Mouse (Mus musculus): Measurements from ENCODE around the gene Fzd10. TPM values are rescaled to one million over a fixed set of nuclear protein-coding genes. Genes with fewer than 3 reads are reported as not detected.

The Fzd10 gene
- total and polyA plus RNA-seq, 2 experiments from 2014 or later: 2.7 to 22.1 TPM

DNA sequence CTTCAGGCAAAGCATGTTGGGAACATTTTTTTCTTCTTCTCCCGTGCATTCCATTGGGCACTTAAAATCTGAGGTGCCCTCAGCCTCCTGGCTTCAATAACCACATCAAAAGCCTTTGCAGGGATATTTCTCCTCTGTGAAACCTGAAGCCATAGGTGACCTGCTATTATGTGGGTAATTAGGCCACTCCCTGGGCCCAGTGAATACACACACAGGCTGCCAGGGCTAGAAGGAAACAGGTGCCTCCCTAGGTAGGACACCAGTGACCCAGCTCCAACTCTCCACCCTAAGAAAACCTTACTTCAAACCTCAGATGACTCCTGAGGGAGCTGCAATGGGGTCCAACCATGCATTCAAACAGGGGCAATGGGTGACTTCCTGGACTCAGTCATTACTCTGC is 11.4 kb upstream of the Fzd10 start:
- Histone ChIP-seq H3K4me2 (ENCODE audit: low read depth, low read length) (no peak overlapping the region), H3K36me3 (ENCODE audit: insufficient read depth, low read length) (no peaks in the 10 kb centered on the region), H3K9me3 (ENCODE audit: low read length) (no peaks in the 10 kb centered on the region), H3K4me1 (ENCODE audit: insufficient read depth, low read length) (no peaks in the 10 kb centered on the region), H3K4me3 (ENCODE audit: low read length) (no peak overlapping the region), H3K27me3 (ENCODE audit: insufficient read depth, low read length) (no peaks in the 10 kb centered on the region), H3K27ac (no peak overlapping the region), H3K9ac (replicated peaks; ENCODE audit: low read length) (no peak overlapping the region)
- no peak for DNase-seq (ENCODE audit: low spot score)
- 73% methylated on average over 1 of the region's 1 CpGs for WGBS
- ATAC-seq: no peak
- TF ChIP-seq CTCF (IDR thresholded peaks at IDR 0.05; ENCODE audit: low read depth): no peak

DNA sequence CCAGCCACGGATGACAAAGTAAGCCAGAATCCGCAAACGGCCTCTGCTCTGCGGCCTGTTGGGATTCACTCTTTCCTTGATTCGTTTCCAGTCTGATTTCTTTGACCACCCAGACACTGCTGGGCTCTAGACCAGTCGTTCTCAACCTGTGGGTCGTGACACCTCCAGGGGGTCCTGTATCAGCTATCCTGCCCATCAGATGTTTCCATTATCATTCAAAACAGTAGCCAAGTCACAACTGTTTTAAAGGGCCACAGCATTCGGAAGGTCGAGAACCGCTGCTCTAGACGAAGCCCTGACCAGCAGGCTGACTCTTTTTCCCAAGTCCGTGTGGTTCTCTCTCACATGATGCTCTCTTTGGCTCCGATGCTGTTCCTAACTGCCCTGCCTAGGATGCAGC is 7.2 kb upstream of the Fzd10 start:
- ATAC-seq (no peak), DNase-seq (ENCODE audit: low spot score) (no peak)
- Histone ChIP-seq H3K9me3 (ENCODE audit: low read length) (no peaks in the 10 kb centered on the region), H3K27me3 (ENCODE audit: insufficient read depth, low read length) (no peaks in the 10 kb centered on the region), H3K27ac (no peak overlapping the region), H3K36me3 (ENCODE audit: insufficient read depth, low read length) (no peaks in the 10 kb centered on the region), H3K4me1 (ENCODE audit: insufficient read depth, low read length) (no peaks in the 10 kb centered on the region; the same call in 1 of the 2 replicates), H3K4me2 (ENCODE audit: low read depth, low read length) (no peak overlapping the region), H3K9ac (replicated peaks; ENCODE audit: low read length) (no peak overlapping the region), H3K4me3 (ENCODE audit: low read length) (no peak overlapping the region)
- no peak for TF ChIP-seq CTCF (IDR thresholded peaks at IDR 0.05; ENCODE audit: low read depth)
- WGBS: 84% methylated on average over 13 of the region's 13 CpGs

DNA sequence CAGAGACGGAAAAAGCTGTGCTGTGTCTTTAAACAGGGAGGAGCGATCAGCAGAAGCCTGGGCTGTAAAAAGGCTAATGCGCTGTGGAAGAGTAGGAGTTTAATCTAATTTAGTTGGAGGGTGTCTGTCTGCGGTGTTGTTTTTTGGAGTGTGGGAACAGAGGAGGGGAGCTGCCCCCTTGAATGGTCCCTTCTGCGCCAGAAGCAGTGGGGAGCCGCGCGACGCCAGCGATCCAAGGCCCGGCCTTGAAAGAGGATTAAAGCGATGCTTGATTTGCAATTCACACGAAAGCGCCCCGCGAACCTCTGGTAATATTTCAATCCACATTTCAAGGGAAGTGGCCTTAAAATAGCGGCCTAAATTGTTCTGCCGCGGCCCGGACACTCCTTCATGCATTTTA is 3.8 kb upstream of the Fzd10 start:
- Histone ChIP-seq H3K4me1 (ENCODE audit: insufficient read depth, low read length) (peaks cover 18% of the 10 kb centered on the region), H3K4me2 (ENCODE audit: low read depth, low read length) (peak overlapping the region; percentile 93), H3K4me3 (ENCODE audit: low read length) (peak overlapping the region; percentile 39), H3K9ac (replicated peaks; ENCODE audit: low read length) (peak overlapping the region; percentile 51), H3K27ac (peak overlapping the region; percentile 58; the same call in 1 of the 2 replicates), H3K36me3 (ENCODE audit: insufficient read depth, low read length) (no peaks in the 10 kb centered on the region), H3K9me3 (ENCODE audit: low read length) (no peaks in the 10 kb centered on the region), H3K27me3 (ENCODE audit: insufficient read depth, low read length) (no peaks in the 10 kb centered on the region)
- DNase-seq (ENCODE audit: low spot score) (peak; percentile 76), ATAC-seq (peak; percentile 21; the same call in 1 of the 2 replicates)
- WGBS: 3% methylated on average over 20 of the region's 20 CpGs
- no peak for TF ChIP-seq CTCF (IDR thresholded peaks at IDR 0.05; ENCODE audit: low read depth)

DNA sequence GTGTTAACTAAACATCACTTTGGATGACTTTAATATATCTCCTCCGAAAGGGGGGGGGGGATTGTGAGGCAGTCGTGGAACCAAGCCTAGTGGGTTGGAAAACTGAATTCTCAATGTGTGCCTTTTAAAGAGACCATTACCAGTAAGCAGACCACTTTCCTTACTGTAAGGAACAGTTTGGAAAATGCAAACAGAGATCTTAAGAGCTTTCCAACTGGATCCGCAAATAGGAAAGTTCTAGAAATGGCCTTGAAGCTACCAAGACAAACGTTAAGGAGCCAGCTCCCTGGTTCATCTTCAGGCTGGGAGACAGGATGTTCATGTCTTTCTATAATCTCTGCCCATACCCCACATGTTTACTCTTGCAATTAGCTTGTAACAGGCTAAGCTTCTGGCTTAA is 3.3 kb upstream of the Fzd10 start:
- DNase-seq (ENCODE audit: low spot score) (no peak), ATAC-seq (no peak)
- peak overlapping the region; percentile 58; the same call in 1 of the 2 replicates for H3K27ac ChIP-seq
- peaks cover 18% of the 10 kb centered on the region for H3K4me1 ChIP-seq (ENCODE audit: insufficient read depth, low read length)
- peak overlapping the region; percentile 39; the same call in 1 of the 2 replicates for H3K4me3 ChIP-seq (ENCODE audit: low read length)
- 18% methylated on average over 4 of the region's 4 CpGs for WGBS
- no peak overlapping the region; the same call in 1 of the 2 replicates for H3K9ac ChIP-seq (replicated peaks; ENCODE audit: low read length)
- no peak for TF ChIP-seq CTCF (IDR thresholded peaks at IDR 0.05; ENCODE audit: low read depth)
- peak overlapping the region; percentile 93 for H3K4me2 ChIP-seq (ENCODE audit: low read depth, low read length)
- no peaks in the 10 kb centered on the region for H3K9me3 ChIP-seq (ENCODE audit: low read length)
- no peaks in the 10 kb centered on the region for H3K36me3 ChIP-seq (ENCODE audit: insufficient read depth, low read length)
- no peaks in the 10 kb centered on the region for H3K27me3 ChIP-seq (ENCODE audit: insufficient read depth, low read length)

DNA sequence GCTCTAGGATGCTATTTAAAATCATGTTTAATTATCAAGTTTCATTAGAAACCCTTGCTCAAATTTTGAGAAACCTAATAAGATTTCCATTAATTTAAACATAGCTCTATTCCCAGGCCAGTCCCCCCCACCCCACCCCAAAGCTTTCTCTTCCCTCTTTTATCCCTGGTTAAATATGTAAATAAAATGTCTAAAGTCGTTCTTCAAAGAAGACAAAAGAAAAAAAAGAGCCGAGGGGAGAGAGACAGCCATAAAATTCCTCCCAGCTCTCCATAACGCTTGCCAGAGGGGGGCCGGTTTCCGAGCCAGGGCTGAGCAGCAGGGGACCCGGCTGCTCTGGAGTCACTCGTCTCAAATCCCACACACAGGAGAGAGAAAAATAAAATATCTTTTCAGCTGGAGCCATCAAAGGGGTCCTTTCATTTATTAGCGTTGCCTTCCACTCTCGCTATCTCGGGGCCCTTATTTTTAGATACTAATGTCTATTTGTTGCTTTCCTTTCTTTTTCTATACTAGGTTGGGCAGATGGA is 2.4 kb upstream of the Fzd10 start:
- DNase-seq (ENCODE audit: low spot score) (no peak), ATAC-seq (no peak)
- no peaks in the 10 kb centered on the region for H3K36me3 ChIP-seq (ENCODE audit: insufficient read depth, low read length)
- 4% methylated on average over 10 of the region's 10 CpGs for WGBS
- H3K9ac ChIP-seq (replicated peaks; ENCODE audit: low read length): no peak overlapping the region
- peak overlapping the region; percentile 61 for H3K4me3 ChIP-seq (ENCODE audit: low read length)
- peaks cover 18% of the 10 kb centered on the region for H3K4me1 ChIP-seq (ENCODE audit: insufficient read depth, low read length)
- peak overlapping the region; percentile 3 for H3K27ac ChIP-seq
- TF ChIP-seq CTCF (IDR thresholded peaks at IDR 0.05; ENCODE audit: low read depth): no peak
- peak overlapping the region; percentile 93 for H3K4me2 ChIP-seq (ENCODE audit: low read depth, low read length)
- no peaks in the 10 kb centered on the region; the same call in 1 of the 2 replicates for H3K27me3 ChIP-seq (ENCODE audit: insufficient read depth, low read length)
- no peaks in the 10 kb centered on the region for H3K9me3 ChIP-seq (ENCODE audit: low read length)

DNA sequence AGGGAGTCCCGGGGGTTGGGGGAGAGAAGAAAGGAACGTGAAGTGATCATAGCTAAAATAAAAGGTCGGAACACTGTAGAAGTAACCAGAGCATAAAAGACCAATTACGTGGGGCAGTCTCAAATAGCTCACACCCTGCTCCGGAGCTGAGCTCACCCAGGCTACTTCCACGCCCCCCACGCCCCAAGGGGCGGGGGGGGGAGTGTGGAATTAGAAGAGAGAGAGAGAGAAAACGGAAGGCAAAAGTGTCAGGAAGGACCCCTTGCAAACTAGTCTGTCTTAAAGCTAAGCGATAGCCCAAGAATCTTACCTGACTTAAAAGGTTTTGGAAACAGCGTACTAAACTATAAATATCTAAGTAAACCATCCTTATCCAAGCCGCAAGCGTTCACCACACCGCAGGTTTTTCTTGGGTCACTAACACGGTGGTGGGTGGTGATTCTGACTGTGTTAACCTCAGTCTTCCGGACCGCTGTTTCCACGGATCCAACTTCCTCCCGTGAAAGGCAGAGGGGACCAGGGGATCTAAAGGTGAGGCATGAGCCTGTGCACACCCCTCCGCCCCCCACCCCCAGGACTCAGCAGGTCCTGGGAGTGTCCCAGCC is 1.8 kb upstream of the Fzd10 start:
- ATAC-seq: no peak; the same call in 1 of the 2 replicates
- Histone ChIP-seq H3K36me3 (ENCODE audit: insufficient read depth, low read length) (no peaks in the 10 kb centered on the region), H3K9me3 (ENCODE audit: low read length) (no peaks in the 10 kb centered on the region), H3K4me2 (ENCODE audit: low read depth, low read length) (peak overlapping the region; percentile 93), H3K4me3 (ENCODE audit: low read length) (peak overlapping the region; percentile 61), H3K9ac (replicated peaks; ENCODE audit: low read length) (peak overlapping the region; percentile 17; the same call in 1 of the 2 replicates), H3K4me1 (ENCODE audit: insufficient read depth, low read length) (peaks cover 18% of the 10 kb centered on the region), H3K27ac (peak overlapping the region; percentile 71), H3K27me3 (ENCODE audit: insufficient read depth, low read length) (no peaks in the 10 kb centered on the region; the same call in 1 of the 2 replicates)
- TF ChIP-seq CTCF (IDR thresholded peaks at IDR 0.05; ENCODE audit: low read depth): no peak
- DNase-seq (ENCODE audit: low spot score): no peak
- WGBS: 2% methylated on average over 20 of the region's 20 CpGs
